Mouse (Mus musculus) brown adipose tissue, adult 24 weeks (tissue): ENCODE measurements around the gene Ccdc66. TPM values are rescaled to one million over a fixed set of nuclear protein-coding genes. Genes with fewer than 3 reads are reported as not detected.

Experiments used
- polyA plus RNA-seq: library from polyadenylated mRNA; stranded (reverse); fragments of >200 nt; gene quantifications from 2 replicates; pipeline ENCODE4 v1.2.4, GENCODE M21; 2012; ENCODE audit not compliant: missing spikeins, insufficient read depth, insufficient read length

Gene Ccdc66
- polyA plus RNA-seq, 1 experiment = 7.9 TPM

Other genes starting within 250 kb of the Ccdc66 start
- gene Fam208a, start 79.6 kb downstream of the Ccdc66 start, polyA plus RNA-seq = 9.5 and 13.1 TPM in 2 replicates
- not detected in 2 replicates for gene Erc2, start 114.0 kb upstream of the Ccdc66 start, polyA plus RNA-seq